Mouse (Mus musculus) thymus, adult 2 months (tissue): ENCODE data around the gene Ccl28. TPM values are rescaled to one million over a fixed set of nuclear protein-coding genes. Genes with fewer than 3 reads are reported as not detected.
A peak's percentile ranks its signal among the peaks of the same experiment; 100 is the strongest.
"Not testable (repeated sequence)": the region's sequence is repeated elsewhere in the genome, so short reads cannot be mapped to it uniquely, and the experiment has no call there.

Experiments used
- DNase-seq: peaks from one replicate; pipeline ENCODE4 v3.0.0; 2021
- H3K27ac ChIP-seq: fragments of 200-500 bp; 2 replicates; pipeline ENCODE4 v1.5.1; 2012; ENCODE audit warnings: low read length, control low read depth; ENCODE audit not compliant: control insufficient read depth, insufficient read depth
- H3K27me3 ChIP-seq: fragments of 200-500 bp; 2 replicates; pipeline ENCODE4 v1.6.1; 2012; ENCODE audit warnings: mild to moderate bottlenecking, low read length, moderate library complexity, mixed read lengths; ENCODE audit not compliant: control insufficient read depth, insufficient read depth
- H3K36me3 ChIP-seq: fragments of 200-500 bp; 2 replicates; pipeline ENCODE4 v1.6.1; 2012; ENCODE audit warnings: mild to moderate bottlenecking, low read length, moderate library complexity; ENCODE audit not compliant: control insufficient read depth, insufficient read depth
- H3K4me1 ChIP-seq: fragments of 200-500 bp; replicated peaks from 2 replicates; pipeline ENCODE4 v1.6.1; 2012; ENCODE audit warnings: low read length; ENCODE audit not compliant: control insufficient read depth, insufficient read depth
- H3K4me3 ChIP-seq: fragments of 200-500 bp; 2 replicates; pipeline ENCODE4 v1.5.1; 2012; ENCODE audit warnings: mild to moderate bottlenecking, low read length, control low read depth, moderate library complexity; ENCODE audit not compliant: control insufficient read depth, insufficient read depth
- CTCF ChIP-seq: fragments of 200-500 bp; IDR thresholded peaks from 2 replicates; pipeline ENCODE4 v1.5.1; 2012; ENCODE audit warnings: mild to moderate bottlenecking, control low read depth, low read length, moderate library complexity, borderline replicate concordance; ENCODE audit not compliant: control insufficient read depth, poor library complexity, insufficient read depth; ENCODE audit errors: extremely low read depth
- POLR2A ChIP-seq: fragments of 200-500 bp; IDR thresholded peaks from 2 replicates; pipeline ENCODE4 v1.6.1; 2012; ENCODE audit warnings: mild to moderate bottlenecking, low read length, control low read depth, moderate library complexity; ENCODE audit not compliant: control insufficient read depth, poor library complexity, insufficient read depth; ENCODE audit errors: extremely low read depth
- WGBS: fragments of 180-500 bp; shearing (Covaris S2); methylation state at CpG from one replicate; pipeline ENCODE4 v1.1.7; 2018; 5-methylcytosine and 5-hydroxymethylcytosine counted together
- polyA plus RNA-seq: library from polyadenylated mRNA; depleted of rRNA; stranded (reverse); fragments of >200 nt; gene quantifications from 2 replicates; pipeline ENCODE4 v1.2.3, GENCODE M21; 2012

Gene Ccl28
- polyA plus RNA-seq, 1 experiment, result 0.09 TPM

GRCm38 (mm10) chr13:119618841-119619240 lies 4.8 kb upstream of the Ccl28 start:
- Histone ChIP-seq H3K36me3 (no peaks in the 10 kb centered on the region), H3K4me3 (no peak overlapping the region), H3K27ac (no peak overlapping the region), H3K4me1 (no peaks in the 10 kb centered on the region), H3K27me3 (no peaks in the 10 kb centered on the region)
- TF ChIP-seq CTCF (no peak), POLR2A (no peak)
- no peak for DNase-seq
- WGBS, result 98% methylated on average over 3 of the region's 3 CpGs

- no peaks in the 10 kb centered on the region for H3K4me1 ChIP-seq
- H3K27me3 ChIP-seq, result no peaks in the 10 kb centered on the region
- H3K4me3 ChIP-seq, result no peak overlapping the region
- no peak overlapping the region for H3K27ac ChIP-seq
- no peaks in the 10 kb centered on the region for H3K36me3 ChIP-seq
- no peak for DNase-seq
- no peak for TF ChIP-seq POLR2A
- no peak for TF ChIP-seq CTCF
- 86% methylated on average over 3 of the region's 3 CpGs for WGBS
Observed at GRCm38 (mm10) chr13:119619735-119620134, 3.9 kb upstream of the Ccl28 start.

DNA sequence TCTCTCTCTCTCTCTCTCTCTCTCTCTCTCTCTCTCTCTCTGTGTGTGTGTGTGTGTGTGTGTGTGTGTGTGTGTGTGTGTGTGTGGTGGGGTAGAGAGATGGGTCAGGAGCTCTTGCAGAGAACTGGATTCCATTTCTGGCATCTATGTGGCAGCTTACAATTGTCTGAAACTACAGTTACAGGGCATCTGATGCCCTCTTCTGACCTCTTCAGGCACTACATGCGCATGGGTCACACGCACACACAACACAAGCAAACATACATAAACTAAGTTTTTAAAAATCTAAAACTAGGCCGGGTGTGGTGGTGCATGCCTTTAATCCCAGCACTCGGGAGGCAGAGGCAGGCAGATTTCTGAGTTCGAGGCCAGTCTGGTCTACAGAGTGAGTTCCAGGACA lies 2.3 kb downstream of the Ccl28 start:
- WGBS, result 78% methylated on average over 5 of the region's 5 CpGs

DNA sequence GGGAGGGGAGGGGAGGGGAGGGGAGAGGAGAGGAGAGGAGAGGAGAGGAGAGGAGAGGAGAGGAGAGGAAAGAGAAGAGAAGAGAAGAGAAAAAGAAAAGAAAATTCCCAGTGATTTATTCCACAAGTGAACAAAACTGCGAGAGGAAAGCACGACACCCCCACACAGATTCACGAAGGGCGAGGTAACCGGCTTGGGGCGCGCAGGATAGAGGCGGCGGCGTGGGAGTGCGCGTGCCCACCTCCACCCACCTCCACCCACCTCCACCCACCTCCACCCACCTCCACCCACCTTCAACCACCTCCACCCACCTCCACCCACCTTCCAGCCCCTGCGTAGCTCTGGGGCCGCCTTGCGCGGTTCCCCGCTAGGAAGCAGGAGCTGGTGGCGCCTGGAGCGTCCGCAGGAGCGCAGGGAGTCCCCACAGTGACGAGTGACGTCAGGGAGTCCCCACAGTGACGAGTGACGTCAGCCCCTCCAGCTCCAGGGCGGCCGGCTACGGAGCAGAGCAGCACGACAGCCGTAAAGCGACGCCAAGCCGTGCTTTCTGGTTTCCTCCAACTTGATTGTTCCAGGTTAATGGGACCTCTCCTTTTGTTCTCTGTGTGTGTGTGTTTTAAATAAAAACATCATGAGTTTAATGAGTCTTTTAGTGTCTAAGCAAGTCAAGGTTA lies 8.0 kb downstream of the Ccl28 start:
- Histone ChIP-seq H3K4me3 (peak overlapping the region; percentile 43), H3K27me3 (no peaks in the 10 kb centered on the region), H3K4me1 (no peaks in the 10 kb centered on the region), H3K36me3 (no peaks in the 10 kb centered on the region), H3K27ac (no peak overlapping the region)
- no peak for TF ChIP-seq POLR2A
- peak; percentile 32; the same call in 1 of the 2 replicates for TF ChIP-seq CTCF
- peak; percentile 77 for DNase-seq
- 10% methylated on average over 26 of the region's 33 CpGs for WGBS

More for the DNA sequence above, 2.3 kb downstream of the Ccl28 start:
- H3K4me3 ChIP-seq, H3K36me3 ChIP-seq, H3K27me3 ChIP-seq, H3K4me1 ChIP-seq, H3K27ac ChIP-seq: not testable (repeated sequence)
- peak; percentile 18 for DNase-seq

DNA sequence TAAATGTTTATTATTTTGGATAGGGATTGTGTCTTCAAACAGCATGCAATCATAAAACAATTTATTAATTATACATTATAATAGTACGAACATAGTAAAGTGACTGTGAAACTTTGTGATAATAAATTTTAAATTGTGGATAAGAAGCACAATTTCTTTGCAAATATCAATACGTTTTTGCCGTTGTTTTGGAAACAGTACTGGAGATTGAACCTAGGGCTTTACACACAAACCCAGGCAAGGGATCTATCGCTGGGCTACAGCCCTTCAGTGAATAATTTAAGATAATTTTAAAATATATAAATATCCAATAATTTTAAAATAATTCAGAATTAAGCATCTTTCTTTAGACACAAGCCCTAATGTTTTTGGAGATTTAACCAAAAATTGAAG lies 8.5 kb downstream of the Ccl28 start:
- DNase-seq, result no peak
- 92% methylated on average over 4 of the region's 4 CpGs for WGBS
- Histone ChIP-seq H3K27me3 (no peaks in the 10 kb centered on the region), H3K4me3 (no peak overlapping the region), H3K36me3 (no peaks in the 10 kb centered on the region), H3K27ac (no peak overlapping the region), H3K4me1 (no peaks in the 10 kb centered on the region)
- TF ChIP-seq POLR2A (no peak), CTCF (no peak)

DNA sequence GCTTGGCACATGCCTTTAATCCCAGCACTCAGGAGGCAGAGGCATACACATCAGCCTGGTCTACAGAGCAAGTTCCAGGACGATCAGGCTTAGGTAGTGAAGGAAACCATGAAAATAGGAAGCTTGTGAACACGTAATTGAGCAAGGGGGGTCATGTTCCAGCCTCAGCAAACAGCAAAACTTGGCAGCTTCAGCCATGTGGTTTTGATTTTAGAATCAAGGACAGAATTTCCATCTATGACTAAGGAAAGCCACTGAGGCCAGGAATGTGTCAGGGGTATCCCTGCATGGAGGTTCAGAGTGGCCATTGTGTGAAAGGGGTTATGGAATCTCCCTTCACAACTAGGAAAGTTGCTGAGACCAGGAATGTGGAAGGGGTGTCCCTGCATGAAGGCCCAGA lies 11.9 kb downstream of the Ccl28 start:
- Histone ChIP-seq H3K27me3 (no peaks in the 10 kb centered on the region), H3K4me1 (no peaks in the 10 kb centered on the region), H3K4me3 (no peak overlapping the region), H3K27ac (no peak overlapping the region), H3K36me3 (no peaks in the 10 kb centered on the region)
- WGBS, result 60% methylated on average over 2 of the region's 2 CpGs
- TF ChIP-seq POLR2A (no peak), CTCF (no peak)
- no peak for DNase-seq

GRCm38 (mm10) chr13:119637837-119638236 lies 14.2 kb downstream of the Ccl28 start:
- H3K27ac ChIP-seq, result no peak overlapping the region
- TF ChIP-seq POLR2A (no peak), CTCF (no peak)
- no peaks in the 10 kb centered on the region for H3K4me1 ChIP-seq
- DNase-seq, result no peak
- H3K27me3 ChIP-seq, result no peaks in the 10 kb centered on the region
- WGBS, result 97% methylated on average over 4 of the region's 4 CpGs
- H3K4me3 ChIP-seq, result no peak overlapping the region
- no peaks in the 10 kb centered on the region for H3K36me3 ChIP-seq
